Comparison of ENCODE assay signal across 8 mouse cellular contexts in genomic region chr17:35993675-35994074, GRCm38 (mm10). TPM values are rescaled to one million over a fixed set of nuclear protein-coding genes. Genes with fewer than 3 reads are reported as not detected.
DNase-seq lines count a peak whose midpoint lies in the region; ATAC-seq and TF ChIP-seq lines count a peak whose summit lies in the region.

No protein-coding gene starts in this region.

- no peak overlapping the region for H3K9ac ChIP-seq in forebrain, embryonic 16.5 days (replicated peaks; ENCODE audit: low read depth, low read length)
- H3K9ac ChIP-seq in lung, postnatal 0 days (replicated peaks; ENCODE audit: low read depth): no peak overlapping the region

- H3K9me3 ChIP-seq in G1E (replicated peaks): no peaks in the 10 kb centered on the region
- no peaks in the 10 kb centered on the region for H3K9me3 ChIP-seq in forebrain, embryonic 16.5 days (ENCODE audit: control insufficient read depth, low read length)
- H3K9me3 ChIP-seq in lung, postnatal 0 days (ENCODE audit: low read length): no peaks in the 10 kb centered on the region

- H3K4me1 ChIP-seq in G1E (ENCODE audit: insufficient read depth, low read depth, low read length): peaks cover 60% of the 10 kb centered on the region
- peaks cover 26% of the 10 kb centered on the region for H3K4me1 ChIP-seq in forebrain, embryonic 16.5 days (replicated peaks; ENCODE audit: control insufficient read depth, insufficient read depth, low read length)
- no peaks in the 10 kb centered on the region for H3K4me1 ChIP-seq in lung, postnatal 0 days (ENCODE audit: insufficient read depth, low read depth, low read length)

- H3K36me3 ChIP-seq in G1E (replicated peaks): peaks cover 21% of the 10 kb centered on the region
- peaks cover 3% of the 10 kb centered on the region; the same call in 1 of the 2 replicates for H3K36me3 ChIP-seq in forebrain, embryonic 16.5 days (ENCODE audit: control insufficient read depth, insufficient read depth)
- peaks cover 7% of the 10 kb centered on the region; the same call in 1 of the 2 replicates for H3K36me3 ChIP-seq in lung, postnatal 0 days (ENCODE audit: insufficient read depth, low read length)

- peak; percentile 70 for DNase-seq in G1E (ENCODE audit: low spot score)
- DNase-seq in cerebellum, adult 18-20 months: peak; percentile 79 to 84
- peak; percentile 87 for DNase-seq in heart, postnatal 4 days
- DNase-seq in layer of hippocampus, adult 9-11 months: peak; percentile 62
- peak; percentile 91 for DNase-seq in lung, postnatal 0 days (ENCODE audit: low spot score)
- peak; percentile 73 for DNase-seq in ovary, postnatal 14 days (ENCODE audit: low spot score)
- DNase-seq in thymus, postnatal 10 days (ENCODE audit: low spot score in 2 of 2): peak; percentile 60 to 88

- H3K4me3 ChIP-seq in G1E (ENCODE audit: low read depth, low read length): peak overlapping the region; percentile 62; the same call in 1 of the 2 replicates
- H3K4me3 ChIP-seq in forebrain, embryonic 16.5 days (replicated peaks; ENCODE audit: low read length): peak overlapping the region; percentile 67
- no peak overlapping the region; the same call in 1 of the 2 replicates for H3K4me3 ChIP-seq in lung, postnatal 0 days (ENCODE audit: low read depth, low read length)

- TF ChIP-seq EP300 in lung, postnatal 0 days (IDR thresholded peaks at IDR 0.05): no peak

- H3K27me3 ChIP-seq in G1E (ENCODE audit: insufficient read depth, low read length): no peaks in the 10 kb centered on the region
- no peaks in the 10 kb centered on the region for H3K27me3 ChIP-seq in forebrain, embryonic 16.5 days (replicated peaks; ENCODE audit: control insufficient read depth, insufficient read depth, low read length)
- H3K27me3 ChIP-seq in lung, postnatal 0 days (replicated peaks; ENCODE audit: insufficient read depth, low read length): no peaks in the 10 kb centered on the region

- H3K27ac ChIP-seq in forebrain, embryonic 16.5 days (ENCODE audit: low read length): no peak overlapping the region
- no peak overlapping the region for H3K27ac ChIP-seq in lung, postnatal 0 days (ENCODE audit: low read length)

- ATAC-seq in G1E (ENCODE audit: extremely low read depth, insufficient number of reproducible peaks, low FRiP score, poor library complexity, severe bottlenecking): peak; percentile 26; the same call in 1 of the 2 replicates
- peak; percentile 73 for ATAC-seq in forebrain, embryonic 16.5 days
- peak; percentile 78 for ATAC-seq in lung, postnatal 0 days

- peak overlapping the region; percentile 44 for H3K4me2 ChIP-seq in forebrain, embryonic 16.5 days (ENCODE audit: low read length)
- peak overlapping the region; percentile 64; the same call in 1 of the 2 replicates for H3K4me2 ChIP-seq in lung, postnatal 0 days (replicated peaks; ENCODE audit: low read depth, low read length)

- TF ChIP-seq CTCF in G1E (IDR thresholded peaks at IDR 0.05; ENCODE audit: low read depth, low read length): peak; percentile 99
- TF ChIP-seq CTCF in lung, postnatal 0 days (IDR thresholded peaks at IDR 0.05): peak; percentile 100

- WGBS in forebrain, embryonic 16.5 days: 8% methylated on average over 17 of the region's 17 CpGs
- WGBS in lung, postnatal 0 days: 4% methylated on average over 17 of the region's 17 CpGs

RNA-seq across cellular contexts. Expression of gene Prr3, which starts 13.6 kb away (rescaled TPM):
- total RNA-seq in G1E (2014; fragmentation: Nextera tagmentation): 38.6 and 49.4 TPM in 2 replicates
- 11.4 and 15.6 TPM in 2 replicates for total RNA-seq in G1E (2017)
- 30.1 and 33.1 TPM in 2 replicates for polyA plus RNA-seq in G1E (2012)
- 78.9 and 93.2 TPM in 2 replicates for polyA plus RNA-seq in forebrain, embryonic 16.5 days (2015; fragmentation: Nextera tagmentation; extraction: Ambion mirVana)
- 10 to 100 TPM; 12.9 TPM for total RNA-seq in heart, postnatal 4 days (2021)
- polyA plus RNA-seq in lung, postnatal 0 days (2015; fragmentation: Nextera tagmentation; extraction: Ambion mirVana): 12.6 and 12.9 TPM in 2 replicates

RNA-seq across cellular contexts. Expression of gene Gnl1, which starts 14.0 kb away (rescaled TPM):
- total RNA-seq in G1E (2014; fragmentation: Nextera tagmentation): 18.5 and 22.9 TPM in 2 replicates
- 28.6 and 29.5 TPM in 2 replicates for total RNA-seq in G1E (2017)
- polyA plus RNA-seq in G1E (2012): 120 and 121 TPM in 2 replicates
- 61.0 and 65.6 TPM in 2 replicates for polyA plus RNA-seq in forebrain, embryonic 16.5 days (2015; fragmentation: Nextera tagmentation; extraction: Ambion mirVana)
- total RNA-seq in heart, postnatal 4 days (2021): 10 to 100 TPM; 38.4 to 38.6 TPM
- 29.6 and 32.1 TPM in 2 replicates for polyA plus RNA-seq in lung, postnatal 0 days (2015; fragmentation: Nextera tagmentation; extraction: Ambion mirVana)

RNA-seq across cellular contexts. Expression of gene Abcf1, which starts 24.1 kb away (rescaled TPM):
- total RNA-seq in G1E (2014; fragmentation: Nextera tagmentation) (77.0 and 80.6 TPM in 2 replicates), G1E (2017) (129 and 176 TPM in 2 replicates)
- 167 and 196 TPM in 2 replicates for polyA plus RNA-seq in G1E (2012)
- 88.3 and 89.6 TPM in 2 replicates for polyA plus RNA-seq in forebrain, embryonic 16.5 days (2015; fragmentation: Nextera tagmentation; extraction: Ambion mirVana)
- total RNA-seq in heart, postnatal 4 days (2021): 10 to 100 TPM; 71.0 to 73.9 TPM
- polyA plus RNA-seq in lung, postnatal 0 days (2015; fragmentation: Nextera tagmentation; extraction: Ambion mirVana): 61.2 and 67.8 TPM in 2 replicates

RNA-seq across cellular contexts. Expression of gene H2-T24, which starts 26.7 kb away (rescaled TPM):
- total RNA-seq in G1E (2014; fragmentation: Nextera tagmentation): 16.6 TPM in 1 of 2 replicates, not detected in the other
- 5.8 and 6.9 TPM in 2 replicates for total RNA-seq in G1E (2017)
- polyA plus RNA-seq in G1E (2012): 0.47 and 0.50 TPM in 2 replicates
- polyA plus RNA-seq in forebrain, embryonic 16.5 days (2015; fragmentation: Nextera tagmentation; extraction: Ambion mirVana): 4.9 and 6.4 TPM in 2 replicates
- 1 to 10 TPM; 1.1 to 1.6 TPM for total RNA-seq in heart, postnatal 4 days (2021)
- polyA plus RNA-seq in lung, postnatal 0 days (2015; fragmentation: Nextera tagmentation; extraction: Ambion mirVana): 2.7 and 3.7 TPM in 2 replicates

RNA-seq across cellular contexts. Expression of gene H2-T23, which starts 39.0 kb away (rescaled TPM):
- 2.3 and 11.3 TPM in 2 replicates for total RNA-seq in G1E (2014; fragmentation: Nextera tagmentation)
- total RNA-seq in G1E (2017): 21.6 and 29.4 TPM in 2 replicates
- 9.5 and 9.8 TPM in 2 replicates for polyA plus RNA-seq in G1E (2012)
- 6.2 and 7.3 TPM in 2 replicates for polyA plus RNA-seq in forebrain, embryonic 16.5 days (2015; fragmentation: Nextera tagmentation; extraction: Ambion mirVana)
- total RNA-seq in heart, postnatal 4 days (2021): 1 to 10 TPM; 7.7 to 9.5 TPM
- 50.4 and 53.1 TPM in 2 replicates for polyA plus RNA-seq in lung, postnatal 0 days (2015; fragmentation: Nextera tagmentation; extraction: Ambion mirVana)

Comparison
In these comparisons a context has a peak if more than half of its experiments do, and no peak if none do; other contexts are left out.
1. ATAC-seq: peak in every context shown above with its lines; median percentile 78 in lung, postnatal 0 days; 73 in forebrain, embryonic 16.5 days; 26 in G1E.